Mouse (Mus musculus) limb, embryonic 14.5 days (tissue): ENCODE measurements around the gene Dlx6. TPM values are rescaled to one million over a fixed set of nuclear protein-coding genes. Genes with fewer than 3 reads are reported as not detected.
A peak's percentile ranks its signal among the peaks of the same experiment; 100 is the strongest.

Experiments used
- ATAC-seq: fragments of 200-750 bp; cut with Nextera tagmentation; 2 replicates; pipeline ENCODE4 v1.8.0; 2017; ENCODE audit warnings: low read depth, moderate number of reproducible peaks, moderate TSS enrichment; ENCODE audit not compliant: low FRiP score
- DNase-seq: peaks from one replicate; pipeline ENCODE4 v3.0.0-alpha.2; 2015; ENCODE audit warnings: low spot score
- H3K27ac ChIP-seq: fragments of 300-500 bp; sonication (generic); replicated peaks from 2 replicates; pipeline ENCODE4 v1.5.1; 2014; ENCODE audit warnings: low read depth, mild to moderate bottlenecking, low read length, moderate library complexity, mixed read lengths
- H3K27me3 ChIP-seq: fragments of 300-500 bp; sonication (generic); 2 replicates; pipeline ENCODE4 v1.6.1; 2014; ENCODE audit warnings: low read length, mixed read lengths; ENCODE audit not compliant: control insufficient read depth, insufficient read depth
- H3K36me3 ChIP-seq: fragments of 300-500 bp; sonication (generic); 2 replicates; pipeline ENCODE4 v1.6.1; 2014; ENCODE audit warnings: mild to moderate bottlenecking, low read length, moderate library complexity, mixed read lengths; ENCODE audit not compliant: control insufficient read depth, insufficient read depth
- H3K4me1 ChIP-seq: fragments of 300-500 bp; sonication (generic); 2 replicates; pipeline ENCODE4 v1.6.1; 2014; ENCODE audit warnings: antibody characterized with exemption, low read length, mixed read lengths; ENCODE audit not compliant: control insufficient read depth, insufficient read depth
- H3K4me2 ChIP-seq: fragments of 300-500 bp; sonication (generic); replicated peaks from 2 replicates; pipeline ENCODE4 v1.6.1; 2014; ENCODE audit warnings: low read depth, mild to moderate bottlenecking, low read length, moderate library complexity; ENCODE audit not compliant: severe bottlenecking
- H3K4me3 ChIP-seq: fragments of 300-500 bp; sonication (generic); replicated peaks from 2 replicates; pipeline ENCODE4 v1.5.1; 2014; ENCODE audit warnings: low read length
- H3K9ac ChIP-seq: fragments of 300-500 bp; sonication (generic); 2 replicates; pipeline ENCODE4 v1.6.1; 2014; ENCODE audit warnings: mild to moderate bottlenecking, low read depth, low read length, moderate library complexity; ENCODE audit not compliant: severe bottlenecking
- H3K9me3 ChIP-seq: fragments of 300-500 bp; sonication (generic); 2 replicates; pipeline ENCODE4 v1.6.1; 2016; ENCODE audit warnings: low read length; ENCODE audit not compliant: control insufficient read depth
- POLR2A ChIP-seq: fragments of 200-500 bp; IDR thresholded peaks from 2 replicates; pipeline ENCODE4 v1.8.0; 2012; ENCODE audit warnings: inconsistent platforms, mild to moderate bottlenecking, moderate library complexity, borderline replicate concordance; ENCODE audit not compliant: insufficient read depth, insufficient read length; ENCODE audit errors: extremely low read depth
- WGBS: fragments of 180-500 bp; shearing (Covaris S2); extraction: QIAGEN DNeasy Blood & Tissue Kit; methylation state at CpG from one replicate; pipeline ENCODE4 v1.1.7; 2014; 5-methylcytosine and 5-hydroxymethylcytosine counted together
- polyA plus RNA-seq, 2 experiments: library from polyadenylated mRNA; depleted of rRNA in 1 of 2; stranded (reverse) in 1 of 2; unstranded in 1 of 2; fragments of >200 nt; fragmentation: Nextera tagmentation in 1 of 2; extraction: Ambion mirVana in 1 of 2; gene quantifications; 2 replicates each; pipeline versions ENCODE4 v1.2.1 to v1.2.3; 2012 to 2014

The Dlx6 gene
- polyA plus RNA-seq, 2 experiments, result 1.8 to 6.8 TPM

GRCm38 (mm10) chr6:6873476-6874072 lies 10.4 kb downstream of the Dlx6 start:
- peaks cover 100% of the 10 kb centered on the region for H3K27me3 ChIP-seq
- H3K9ac ChIP-seq, result no peak overlapping the region
- ATAC-seq, result no peak
- peaks cover 9% of the 10 kb centered on the region; the same call in 1 of the 2 replicates for H3K4me1 ChIP-seq
- H3K27ac ChIP-seq, result no peak overlapping the region
- under 1% methylated on average over 19 of the region's 19 CpGs for WGBS
- no peak for DNase-seq
- H3K9me3 ChIP-seq, result no peaks in the 10 kb centered on the region
- no peak for TF ChIP-seq POLR2A
- H3K4me2 ChIP-seq, result peak overlapping the region; percentile 33; the same call in 1 of the 2 replicates
- peak overlapping the region; percentile 9; the same call in 1 of the 2 replicates for H3K4me3 ChIP-seq
- H3K36me3 ChIP-seq, result peaks cover 5% of the 10 kb centered on the region; the same call in 1 of the 2 replicates

GRCm38 (mm10) chr6:6874073-6874771 lies 11.1 kb downstream of the Dlx6 start:
- TF ChIP-seq POLR2A, result no peak
- WGBS, result 2% methylated on average over 18 of the region's 25 CpGs
- H3K27me3 ChIP-seq, result peaks cover 99% of the 10 kb centered on the region
- ATAC-seq (no peak), DNase-seq (no peak)
- H3K9ac ChIP-seq, result no peak overlapping the region
- peak overlapping the region; percentile 33; the same call in 1 of the 2 replicates for H3K4me2 ChIP-seq
- no peak overlapping the region for H3K27ac ChIP-seq
- H3K36me3 ChIP-seq, result peaks cover 8% of the 10 kb centered on the region; the same call in 1 of the 2 replicates
- H3K4me1 ChIP-seq, result peaks cover 14% of the 10 kb centered on the region; the same call in 1 of the 2 replicates
- peak overlapping the region; percentile 9 for H3K4me3 ChIP-seq
- no peaks in the 10 kb centered on the region for H3K9me3 ChIP-seq

GRCm38 (mm10) chr6:6875136-6875535 lies 12.0 kb downstream of the Dlx6 start:
- peaks cover 99% of the 10 kb centered on the region for H3K27me3 ChIP-seq
- no peak overlapping the region for H3K9ac ChIP-seq
- H3K4me2 ChIP-seq, result 0 out of 2 replicates have a peak overlapping the region, but pooled peaks have one; percentile 13
- H3K27ac ChIP-seq, result no peak overlapping the region
- ATAC-seq, result no peak
- no peak for TF ChIP-seq POLR2A
- H3K36me3 ChIP-seq, result peaks cover 8% of the 10 kb centered on the region; the same call in 1 of the 2 replicates
- peak overlapping the region; percentile 9; the same call in 1 of the 2 replicates for H3K4me3 ChIP-seq
- peaks cover 18% of the 10 kb centered on the region; the same call in 1 of the 2 replicates for H3K4me1 ChIP-seq
- no peak for DNase-seq
- 3% methylated on average over 11 of the region's 11 CpGs for WGBS
- H3K9me3 ChIP-seq, result no peaks in the 10 kb centered on the region

GRCm38 (mm10) chr6:6875676-6876075 lies 12.5 kb downstream of the Dlx6 start:
- H3K4me2 ChIP-seq, result no peak overlapping the region
- H3K4me3 ChIP-seq, result no peak overlapping the region
- H3K9ac ChIP-seq, result no peak overlapping the region

GRCm38 (mm10) chr6:6876231-6876630 lies 13.1 kb downstream of the Dlx6 start:
- Histone ChIP-seq H3K36me3 (peaks cover 8% of the 10 kb centered on the region; the same call in 1 of the 2 replicates), H3K4me2 (no peak overlapping the region), H3K27ac (no peak overlapping the region), H3K4me3 (no peak overlapping the region), H3K27me3 (peaks cover 96% of the 10 kb centered on the region), H3K9me3 (no peaks in the 10 kb centered on the region), H3K4me1 (peaks cover 18% of the 10 kb centered on the region; the same call in 1 of the 2 replicates), H3K9ac (no peak overlapping the region)
- ATAC-seq (no peak), DNase-seq (no peak)
- WGBS, result 35% methylated on average over 2 of the region's 2 CpGs
- TF ChIP-seq POLR2A, result no peak

More at GRCm38 (mm10) chr6:6875676-6876075, 12.5 kb downstream of the Dlx6 start:
- no peak overlapping the region for H3K27ac ChIP-seq
- H3K36me3 ChIP-seq, result peaks cover 8% of the 10 kb centered on the region; the same call in 1 of the 2 replicates
- peaks cover 99% of the 10 kb centered on the region for H3K27me3 ChIP-seq
- peaks cover 18% of the 10 kb centered on the region; the same call in 1 of the 2 replicates for H3K4me1 ChIP-seq
- ATAC-seq (no peak), DNase-seq (no peak)
- no peak for TF ChIP-seq POLR2A
- H3K9me3 ChIP-seq, result no peaks in the 10 kb centered on the region
- WGBS, result 21% methylated on average over 9 of the region's 9 CpGs
